Mouse (Mus musculus): ENCODE data around the gene Myo3b. TPM values are rescaled to one million over a fixed set of nuclear protein-coding genes. Genes with fewer than 3 reads are reported as not detected.
"Not testable (repeated sequence)": the region's sequence is repeated elsewhere in the genome, so short reads cannot be mapped to it uniquely, and the experiment has no call there.

Gene Myo3b
- polyA plus RNA-seq (2015; fragmentation: Nextera tagmentation; extraction: Ambion mirVana), result 0.16 and 0.32 TPM in 2 replicates

DNA sequence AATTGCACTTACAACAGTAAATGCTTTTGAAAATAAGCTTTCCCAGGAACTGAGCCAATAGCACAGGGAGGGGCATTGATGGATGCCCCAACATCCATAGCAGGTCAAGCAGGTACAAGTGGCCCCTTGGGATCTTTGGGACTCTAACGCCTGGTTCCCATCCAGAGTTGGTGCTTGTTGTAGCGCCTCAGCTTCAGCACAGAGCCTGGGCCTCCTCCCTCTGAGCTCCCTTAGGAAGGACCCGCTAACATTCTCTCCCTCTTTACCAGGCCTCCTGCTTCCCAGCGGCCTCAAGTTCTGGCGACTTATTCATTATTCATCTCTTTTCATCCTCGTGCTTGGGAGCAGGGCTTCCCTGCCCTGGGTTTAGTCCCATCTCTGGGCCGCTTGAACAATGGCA is at the start of gene Myo3b:
Gene Myo3b, plus strand, starts transcription at position 375 of the 400 bp plus-strand sequence.
- Histone ChIP-seq H3K4me1 (ENCODE audit: control insufficient read depth, insufficient read depth, low read length) (peaks cover 6% of the 10 kb centered on the region; the same call in 1 of the 2 replicates), H3K9ac (ENCODE audit: low read depth, low read length) (no peak within 1 kb of the TSS; the same call in 1 of the 2 replicates), H3K4me2 (ENCODE audit: low read length) (no peak within 1 kb of the TSS), H3K27me3 (ENCODE audit: control insufficient read depth, insufficient read depth, low read depth, low read length) (no peaks in the 10 kb centered on the region), H3K4me3 (ENCODE audit: low read depth, low read length) (no peak within 1 kb of the TSS), H3K36me3 (ENCODE audit: control insufficient read depth, insufficient read depth, low read length) (no peaks in the 10 kb centered on the region), H3K9me3 (replicated peaks; ENCODE audit: control insufficient read depth, low read length, poor library complexity, severe bottlenecking) (no peaks in the 10 kb centered on the region), H3K27ac (ENCODE audit: low read length) (no peak within 1 kb of the TSS)
- WGBS, result 21% methylated on average over 7 of the region's 7 CpGs
- no peak for ATAC-seq

DNA sequence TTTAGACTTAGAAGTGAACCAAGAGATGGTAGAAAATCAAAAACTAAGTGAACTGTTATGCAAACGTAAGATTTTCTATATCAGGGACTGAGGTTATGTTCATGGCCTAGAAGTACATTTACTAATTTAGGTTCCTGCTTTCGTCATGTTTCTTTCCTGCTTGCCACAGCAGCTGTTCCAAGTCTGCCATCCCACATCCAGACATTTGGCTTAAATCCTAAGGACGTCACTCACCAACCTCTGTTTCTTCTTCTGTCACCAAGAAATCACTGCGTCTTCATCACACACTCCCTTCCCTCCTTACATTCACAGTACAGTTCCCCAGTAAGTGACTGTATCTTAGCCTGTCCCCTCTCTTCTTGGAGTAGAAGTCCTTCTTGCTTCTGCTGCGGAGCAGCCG is 49.7 kb upstream of the Myo3b start:
- Histone ChIP-seq H3K4me2 (ENCODE audit: low read length) (no peak overlapping the region), H3K9ac (ENCODE audit: low read depth, low read length) (no peak overlapping the region), H3K4me3 (ENCODE audit: low read depth, low read length) (no peak overlapping the region), H3K36me3 (ENCODE audit: control insufficient read depth, insufficient read depth, low read length) (peaks cover 23% of the 10 kb centered on the region), H3K4me1 (ENCODE audit: control insufficient read depth, insufficient read depth, low read length) (no peaks in the 10 kb centered on the region), H3K9me3 (replicated peaks; ENCODE audit: control insufficient read depth, low read length, poor library complexity, severe bottlenecking) (no peaks in the 10 kb centered on the region), H3K27ac (ENCODE audit: low read length) (no peak overlapping the region), H3K27me3 (ENCODE audit: control insufficient read depth, insufficient read depth, low read depth, low read length) (no peaks in the 10 kb centered on the region)
- WGBS, result 96% methylated on average over 6 of the region's 6 CpGs
- no peak for ATAC-seq

DNA sequence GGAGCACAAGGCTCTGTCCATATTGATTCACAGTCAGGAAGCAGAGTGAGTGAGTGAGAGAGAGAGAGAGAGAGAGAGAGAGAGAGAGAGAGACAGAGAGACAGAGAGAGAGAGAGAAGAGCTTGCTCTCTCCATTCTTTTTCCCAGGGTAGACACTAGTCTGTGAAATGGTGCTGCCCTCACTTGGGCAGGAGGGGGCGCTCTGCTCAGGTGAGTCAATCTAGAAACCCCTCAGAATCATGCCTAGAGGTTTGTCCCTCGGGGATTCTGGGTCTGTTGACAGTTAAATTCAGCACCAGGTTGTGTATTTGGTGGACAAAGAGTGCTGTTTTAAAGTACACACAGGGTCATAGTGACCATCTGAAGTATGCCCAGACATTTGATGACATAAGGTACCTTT is 48.3 kb upstream of the Myo3b start:
- Histone ChIP-seq H3K9ac (ENCODE audit: low read depth, low read length) (no peak overlapping the region), H3K4me1 (ENCODE audit: control insufficient read depth, insufficient read depth, low read length) (no peaks in the 10 kb centered on the region), H3K4me2 (ENCODE audit: low read length) (no peak overlapping the region), H3K9me3 (replicated peaks; ENCODE audit: control insufficient read depth, low read length, poor library complexity, severe bottlenecking) (no peaks in the 10 kb centered on the region), H3K27me3 (ENCODE audit: control insufficient read depth, insufficient read depth, low read depth, low read length) (no peaks in the 10 kb centered on the region), H3K27ac (ENCODE audit: low read length) (no peak overlapping the region), H3K4me3 (ENCODE audit: low read depth, low read length) (no peak overlapping the region), H3K36me3 (ENCODE audit: control insufficient read depth, insufficient read depth, low read length) (peaks cover 23% of the 10 kb centered on the region)
- ATAC-seq, result no peak
- 43% methylated on average over 2 of the region's 2 CpGs for WGBS

DNA sequence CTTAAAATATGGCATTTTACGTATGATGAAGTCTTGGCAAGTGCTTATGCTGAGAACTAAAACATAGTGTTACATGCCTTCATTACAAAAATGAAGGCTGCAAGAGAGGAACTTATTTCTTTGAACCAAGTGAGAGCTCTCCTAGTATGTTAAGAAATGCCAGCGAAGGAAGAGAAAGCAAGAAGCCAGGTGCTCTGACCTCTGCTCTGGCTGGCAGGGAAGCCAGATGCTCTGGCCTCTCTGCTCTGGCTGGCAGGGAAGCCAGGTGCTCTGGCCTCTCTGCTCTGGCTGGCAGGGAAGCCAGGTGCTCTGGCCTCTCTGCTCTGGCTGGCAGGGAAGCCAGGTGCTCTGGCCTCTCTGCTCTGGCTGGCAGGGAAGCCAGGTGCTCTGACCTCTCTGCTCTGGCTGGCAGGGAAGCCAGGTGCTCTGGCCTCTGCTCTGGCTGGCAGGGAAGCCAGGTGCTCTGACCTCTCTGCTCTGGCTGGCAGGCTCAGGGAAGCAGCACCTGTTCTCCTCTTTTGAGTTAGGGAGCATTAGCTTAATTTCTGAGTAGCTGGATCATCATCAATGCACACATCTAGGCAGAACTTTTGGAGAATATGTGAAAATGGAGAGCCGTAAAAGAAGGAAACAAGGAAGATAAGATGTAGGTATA is 44.7 kb upstream of the Myo3b start:
- not testable (repeated sequence) for H3K4me2 ChIP-seq (ENCODE audit: low read length); H3K4me3 ChIP-seq (ENCODE audit: low read depth, low read length); H3K9ac ChIP-seq (ENCODE audit: low read depth, low read length); H3K27me3 ChIP-seq (ENCODE audit: control insufficient read depth, insufficient read depth, low read depth, low read length); H3K27ac ChIP-seq (ENCODE audit: low read length); H3K9me3 ChIP-seq (replicated peaks; ENCODE audit: control insufficient read depth, low read length, poor library complexity, severe bottlenecking); H3K4me1 ChIP-seq (ENCODE audit: control insufficient read depth, insufficient read depth, low read length); ATAC-seq
- peaks cover 18% of the 10 kb centered on the region for H3K36me3 ChIP-seq (ENCODE audit: control insufficient read depth, insufficient read depth, low read length)
- 92% methylated on average over 3 of the region's 3 CpGs for WGBS

DNA sequence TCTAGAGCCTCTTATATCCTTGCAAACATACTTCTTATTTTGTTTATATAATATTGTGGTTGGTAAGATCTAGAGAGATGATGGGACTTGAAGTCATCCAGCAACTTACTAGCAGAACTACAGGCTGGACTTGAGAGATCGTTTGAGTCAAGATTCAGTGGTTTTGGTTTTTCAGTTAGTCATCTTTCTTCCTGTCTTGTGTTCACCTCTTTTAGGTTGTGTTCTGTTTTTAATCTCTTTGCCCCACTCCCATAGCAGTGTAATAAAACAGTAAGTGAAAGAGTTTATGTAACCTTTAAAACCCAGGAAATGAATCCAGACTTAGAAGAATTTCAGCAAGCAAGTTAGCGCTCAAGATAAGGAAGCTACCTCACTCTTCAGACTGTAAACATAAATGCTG is 44.1 kb upstream of the Myo3b start:
- H3K36me3 ChIP-seq (ENCODE audit: control insufficient read depth, insufficient read depth, low read length), result peaks cover 12% of the 10 kb centered on the region
- no peak overlapping the region for H3K4me3 ChIP-seq (ENCODE audit: low read depth, low read length)
- 91% methylated on average over 2 of the region's 2 CpGs for WGBS
- no peak overlapping the region for H3K9ac ChIP-seq (ENCODE audit: low read depth, low read length)
- H3K27me3 ChIP-seq (ENCODE audit: control insufficient read depth, insufficient read depth, low read depth, low read length), result no peaks in the 10 kb centered on the region
- no peaks in the 10 kb centered on the region for H3K4me1 ChIP-seq (ENCODE audit: control insufficient read depth, insufficient read depth, low read length)
- no peak overlapping the region for H3K27ac ChIP-seq (ENCODE audit: low read length)
- ATAC-seq, result no peak
- H3K4me2 ChIP-seq (ENCODE audit: low read length), result no peak overlapping the region
- no peaks in the 10 kb centered on the region for H3K9me3 ChIP-seq (replicated peaks; ENCODE audit: control insufficient read depth, low read length, poor library complexity, severe bottlenecking)

DNA sequence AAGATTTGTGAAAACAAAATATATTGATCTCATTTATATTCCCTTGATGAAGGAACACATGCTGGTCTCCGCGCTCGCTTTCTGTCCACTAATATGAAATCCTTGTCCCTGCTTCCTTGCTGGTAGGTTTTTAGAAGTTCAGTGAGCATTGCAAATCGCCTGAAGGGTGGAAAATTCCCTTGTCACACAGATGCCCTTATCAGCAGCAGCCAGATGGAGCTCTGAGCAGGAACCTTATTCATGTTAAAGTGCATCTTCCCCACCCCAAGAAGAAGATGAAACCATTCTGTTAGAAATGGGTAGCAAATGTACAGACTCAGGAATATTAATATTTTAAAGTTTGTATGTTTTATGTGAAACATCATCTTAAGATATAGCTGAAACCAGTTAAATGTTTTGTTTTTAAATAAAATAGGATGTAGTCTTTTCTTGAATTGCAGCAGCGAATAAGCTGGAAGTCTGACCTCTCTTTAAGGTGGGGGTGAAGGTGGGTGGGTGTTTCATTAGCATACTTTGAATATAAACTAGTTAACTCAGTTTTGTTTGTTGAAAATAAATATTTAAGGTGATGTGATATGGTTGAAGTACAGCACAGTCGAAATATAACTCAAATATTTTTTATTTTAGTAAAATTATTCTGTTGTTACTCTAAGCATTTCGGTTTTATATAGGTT is 39.7 kb upstream of the Myo3b start:
- no peaks in the 10 kb centered on the region for H3K4me1 ChIP-seq (ENCODE audit: control insufficient read depth, insufficient read depth, low read length)
- no peak overlapping the region for H3K4me2 ChIP-seq (ENCODE audit: low read length)
- 67% methylated on average over 7 of the region's 7 CpGs for whole genome bisulfite sequencing
- H3K36me3 ChIP-seq (ENCODE audit: control insufficient read depth, insufficient read depth, low read length), result peaks cover 11% of the 10 kb centered on the region
- H3K4me3 ChIP-seq (ENCODE audit: low read depth, low read length), result no peak overlapping the region
- no peaks in the 10 kb centered on the region for H3K9me3 ChIP-seq (replicated peaks; ENCODE audit: control insufficient read depth, low read length, poor library complexity, severe bottlenecking)
- peak; percentile 36; the same call in 1 of the 2 replicates for ATAC-seq
- H3K27me3 ChIP-seq (ENCODE audit: control insufficient read depth, insufficient read depth, low read depth, low read length), result no peaks in the 10 kb centered on the region
- H3K27ac ChIP-seq (ENCODE audit: low read length), result 0 out of 2 replicates have a peak overlapping the region, but pooled peaks have one; percentile 17
- no peak overlapping the region for H3K9ac ChIP-seq (ENCODE audit: low read depth, low read length)

DNA sequence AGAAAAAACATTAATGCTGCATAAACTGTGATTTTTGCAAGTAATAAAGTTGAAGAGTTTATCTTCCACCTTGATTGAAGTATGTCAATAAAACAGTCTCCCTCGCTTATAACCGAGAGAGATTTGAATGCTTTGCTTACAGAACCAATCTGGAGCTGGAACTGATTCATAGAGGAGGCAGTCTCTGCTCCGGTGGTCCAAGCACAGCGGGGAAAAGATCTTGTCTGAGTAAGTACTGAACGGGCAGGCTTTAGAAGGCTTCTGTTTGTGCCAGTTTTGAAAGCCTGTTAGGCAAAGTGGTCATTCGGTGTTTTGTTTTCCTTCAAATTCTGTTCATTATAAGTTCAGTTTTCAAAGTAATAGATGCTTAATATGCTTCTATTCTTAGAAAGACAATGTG is 38.6 kb upstream of the Myo3b start:
- no peaks in the 10 kb centered on the region for H3K27me3 ChIP-seq (ENCODE audit: control insufficient read depth, insufficient read depth, low read depth, low read length)
- no peaks in the 10 kb centered on the region for H3K9me3 ChIP-seq (replicated peaks; ENCODE audit: control insufficient read depth, low read length, poor library complexity, severe bottlenecking)
- H3K4me1 ChIP-seq (ENCODE audit: control insufficient read depth, insufficient read depth, low read length), result no peaks in the 10 kb centered on the region
- peaks cover 11% of the 10 kb centered on the region for H3K36me3 ChIP-seq (ENCODE audit: control insufficient read depth, insufficient read depth, low read length)
- no peak overlapping the region for H3K4me2 ChIP-seq (ENCODE audit: low read length)
- WGBS, result 67% methylated on average over 6 of the region's 6 CpGs
- H3K9ac ChIP-seq (ENCODE audit: low read depth, low read length), result no peak overlapping the region
- H3K4me3 ChIP-seq (ENCODE audit: low read depth, low read length), result no peak overlapping the region
- ATAC-seq, result no peak
- H3K27ac ChIP-seq (ENCODE audit: low read length), result no peak overlapping the region

DNA sequence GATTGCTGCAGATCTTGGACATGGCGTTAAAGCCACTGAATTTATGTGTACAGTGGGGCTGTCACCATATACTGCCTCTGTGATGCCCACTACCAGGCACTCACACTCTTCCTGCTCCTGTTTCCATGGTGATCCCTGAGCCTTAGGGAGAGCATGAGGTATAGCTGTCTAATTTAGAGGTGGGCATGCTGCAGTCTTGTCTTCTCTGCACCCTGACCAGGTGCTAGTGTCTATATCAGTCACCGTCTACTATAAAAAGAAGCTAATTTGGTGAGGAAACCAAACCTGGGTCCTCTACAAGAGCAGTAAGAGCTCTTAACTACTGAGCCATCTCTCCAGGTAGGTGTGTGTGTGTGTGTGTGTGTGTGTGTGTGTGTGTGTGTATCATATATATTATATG is 32.4 kb upstream of the Myo3b start:
- Histone ChIP-seq H3K27ac (ENCODE audit: low read length) (no peak overlapping the region), H3K4me2 (ENCODE audit: low read length) (no peak overlapping the region), H3K9me3 (replicated peaks; ENCODE audit: control insufficient read depth, low read length, poor library complexity, severe bottlenecking) (no peaks in the 10 kb centered on the region), H3K36me3 (ENCODE audit: control insufficient read depth, insufficient read depth, low read length) (peaks cover 16% of the 10 kb centered on the region), H3K4me1 (ENCODE audit: control insufficient read depth, insufficient read depth, low read length) (no peaks in the 10 kb centered on the region), H3K9ac (ENCODE audit: low read depth, low read length) (no peak overlapping the region), H3K27me3 (ENCODE audit: control insufficient read depth, insufficient read depth, low read depth, low read length) (no peaks in the 10 kb centered on the region), H3K4me3 (ENCODE audit: low read depth, low read length) (no peak overlapping the region)
- 97% methylated on average over 2 of the region's 2 CpGs for WGBS
- ATAC-seq, result no peak

DNA sequence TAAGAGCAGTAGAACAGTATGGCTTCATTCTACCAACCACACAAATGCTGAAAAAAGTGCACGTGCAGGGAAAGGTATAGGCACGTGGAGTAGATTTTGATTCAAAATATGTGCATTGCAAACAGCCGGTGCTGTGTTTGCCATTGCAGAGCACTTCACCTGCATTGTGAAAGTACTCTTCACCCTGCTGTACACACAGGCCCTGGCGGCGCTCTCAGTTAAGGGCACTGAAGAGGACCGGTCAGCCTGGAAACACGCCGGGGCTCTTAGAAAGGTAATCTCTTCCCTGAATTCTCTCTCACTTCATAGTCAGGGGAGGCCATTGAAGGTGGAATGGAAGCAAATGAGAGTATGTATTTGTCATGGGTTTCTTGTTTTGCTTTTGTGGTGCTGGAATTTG is 26.0 kb upstream of the Myo3b start:
- Histone ChIP-seq H3K27ac (ENCODE audit: low read length) (no peak overlapping the region), H3K27me3 (ENCODE audit: control insufficient read depth, insufficient read depth, low read depth, low read length) (no peaks in the 10 kb centered on the region), H3K36me3 (ENCODE audit: control insufficient read depth, insufficient read depth, low read length) (peaks cover 19% of the 10 kb centered on the region), H3K4me3 (ENCODE audit: low read depth, low read length) (no peak overlapping the region), H3K4me1 (ENCODE audit: control insufficient read depth, insufficient read depth, low read length) (no peaks in the 10 kb centered on the region), H3K9ac (ENCODE audit: low read depth, low read length) (no peak overlapping the region), H3K4me2 (ENCODE audit: low read length) (no peak overlapping the region), H3K9me3 (replicated peaks; ENCODE audit: control insufficient read depth, low read length, poor library complexity, severe bottlenecking) (no peaks in the 10 kb centered on the region)
- 97% methylated on average over 8 of the region's 8 CpGs for WGBS
- no peak for ATAC-seq

Measured in midbrain, embryonic 16.5 days (tissue).